Mouse (Mus musculus): Measurements from ENCODE around the gene Olfr631.

DNA sequence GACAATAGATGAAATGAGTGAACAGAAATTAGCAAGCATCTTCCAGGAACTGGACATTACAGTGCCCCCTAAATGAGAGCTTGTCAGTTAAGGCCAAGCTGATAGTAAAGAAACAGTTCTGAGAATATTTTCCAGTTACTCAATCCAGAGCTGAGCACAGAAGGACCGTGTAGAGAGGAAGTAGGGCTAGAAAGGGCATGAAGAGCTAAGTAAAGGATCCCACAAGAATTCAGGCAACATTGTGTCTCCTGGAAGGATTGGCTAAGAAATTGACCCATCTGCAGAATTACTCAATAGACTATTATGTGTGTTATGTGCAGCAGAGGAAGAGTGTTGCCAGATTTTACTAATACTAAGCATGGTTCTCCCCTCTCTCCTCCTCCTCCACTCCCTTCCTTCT, 43.2 kb downstream of the Olfr631 start:
- TF ChIP-seq CTCF (IDR thresholded peaks at IDR 0.05; ENCODE audit: low read depth, low read length) (no peak), POLR2A (IDR thresholded peaks at IDR 0.05; ENCODE audit: extremely low read depth, insufficient read depth, low read length) (no peak)
